12 mouse cellular contexts compared by ENCODE assay signal in the genomic region with DNA sequence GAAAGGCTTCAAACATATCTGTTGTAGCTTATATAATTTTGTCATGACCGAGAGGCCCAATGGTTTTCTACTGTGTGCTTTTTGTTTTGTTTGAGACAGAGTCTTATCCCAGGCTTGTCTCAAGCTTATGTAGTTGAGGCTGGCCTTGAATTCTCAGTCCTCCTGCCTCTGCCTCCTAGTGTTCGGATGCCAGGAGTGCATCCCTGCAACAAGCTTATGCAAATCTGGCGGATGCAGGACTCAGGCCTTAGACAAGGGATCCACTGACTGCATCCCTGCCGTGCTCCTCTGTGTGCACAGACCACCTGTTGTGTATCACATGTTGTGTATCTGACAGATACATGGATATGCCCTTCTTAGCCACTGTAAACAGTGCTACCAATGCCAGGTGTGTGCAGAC. TPM values are rescaled to one million over a fixed set of nuclear protein-coding genes. Genes with fewer than 3 reads are reported as not detected.
A peak's percentile ranks its signal among the peaks of the same experiment; 100 is the strongest.
DNase-seq lines count a peak whose midpoint lies in the region; ATAC-seq and TF ChIP-seq lines count a peak whose summit lies in the region.
"Had no signal": no experiment of that assay in that cellular context is flagged by ENCODE, and none has a peak within 500 bp of the region (broad histone marks: within the 10 kb centered on the region; RNA-seq: fewer than 3 reads in every experiment).

No protein-coding gene starts in this region.

- no peak overlapping the region for H3K9ac ChIP-seq in intestine, postnatal 0 days (ENCODE audit: low read depth, low read length)
- no peak overlapping the region for H3K9ac ChIP-seq in intestine, embryonic 15.5 days
- no peak overlapping the region for H3K9ac ChIP-seq in midbrain, embryonic 12.5 days (replicated peaks)
- H3K9ac ChIP-seq in midbrain, embryonic 13.5 days (replicated peaks): no peak overlapping the region
- H3K9ac ChIP-seq: limb, embryonic 15.5 days had no signal

- no peaks in the 10 kb centered on the region for H3K9me3 ChIP-seq in intestine, postnatal 0 days (ENCODE audit: control insufficient read depth)
- no peaks in the 10 kb centered on the region for H3K9me3 ChIP-seq in intestine, embryonic 15.5 days
- no peaks in the 10 kb centered on the region for H3K9me3 ChIP-seq in midbrain, embryonic 12.5 days
- no peaks in the 10 kb centered on the region for H3K9me3 ChIP-seq in midbrain, embryonic 13.5 days
- H3K9me3 ChIP-seq: limb, embryonic 15.5 days; megakaryocyte, embryonic 14.5 days had no signal

- TF ChIP-seq CTCF in intestine, postnatal 0 days (IDR thresholded peaks at IDR 0.05; ENCODE audit: low read depth): peak; percentile 60
- TF ChIP-seq CTCF in small intestine, adult 2 months (IDR thresholded peaks at IDR 0.05; ENCODE audit: extremely low read depth, insufficient read length, insufficient replicate concordance, low read depth, low read length): peak; percentile 31; the same call in 1 of the 2 replicates

- no peak overlapping the region for H3K4me2 ChIP-seq in intestine, postnatal 0 days (replicated peaks; ENCODE audit: low read depth)
- H3K4me2 ChIP-seq in intestine, embryonic 15.5 days (replicated peaks): no peak overlapping the region
- H3K4me2 ChIP-seq in midbrain, embryonic 12.5 days (replicated peaks): no peak overlapping the region
- H3K4me2 ChIP-seq in midbrain, embryonic 13.5 days (replicated peaks): no peak overlapping the region
- H3K4me2 ChIP-seq: limb, embryonic 15.5 days had no signal

- TF ChIP-seq POLR2A in small intestine, adult 2 months (IDR thresholded peaks at IDR 0.05; ENCODE audit: low read depth, low read length): no peak

- no peak for ATAC-seq in intestine, postnatal 0 days
- ATAC-seq in intestine, embryonic 15.5 days: no peak
- 0 out of 2 replicates have a peak, but pooled peaks have one; percentile 27 for ATAC-seq in midbrain, embryonic 12.5 days (ENCODE audit: low FRiP score, low read depth)
- no peak for ATAC-seq in midbrain, embryonic 13.5 days

- no peaks in the 10 kb centered on the region for H3K4me1 ChIP-seq in intestine, postnatal 0 days (replicated peaks; ENCODE audit: control insufficient read depth, insufficient read depth, low read length)
- no peaks in the 10 kb centered on the region for H3K4me1 ChIP-seq in intestine, embryonic 15.5 days (replicated peaks)
- H3K4me1 ChIP-seq in midbrain, embryonic 12.5 days: no peaks in the 10 kb centered on the region
- H3K4me1 ChIP-seq in midbrain, embryonic 13.5 days (replicated peaks): no peaks in the 10 kb centered on the region
- no peaks in the 10 kb centered on the region for H3K4me1 ChIP-seq in small intestine, adult 2 months (ENCODE audit: control insufficient read depth, insufficient read depth, insufficient read length, low read length)
- H3K4me1 ChIP-seq: limb, embryonic 15.5 days had no signal

- H3K27me3 ChIP-seq in intestine, postnatal 0 days (replicated peaks; ENCODE audit: control insufficient read depth, insufficient read depth, low read length): no peaks in the 10 kb centered on the region
- H3K27me3 ChIP-seq in intestine, embryonic 15.5 days (replicated peaks): no peaks in the 10 kb centered on the region
- no peaks in the 10 kb centered on the region for H3K27me3 ChIP-seq in midbrain, embryonic 12.5 days
- H3K27me3 ChIP-seq in midbrain, embryonic 13.5 days: no peaks in the 10 kb centered on the region
- no peaks in the 10 kb centered on the region for H3K27me3 ChIP-seq in small intestine, adult 2 months (ENCODE audit: control insufficient read depth, insufficient read depth, low read length)
- H3K27me3 ChIP-seq: limb, embryonic 15.5 days had no signal

- no peaks in the 10 kb centered on the region for H3K36me3 ChIP-seq in intestine, postnatal 0 days (ENCODE audit: control insufficient read depth, insufficient read depth)
- no peaks in the 10 kb centered on the region for H3K36me3 ChIP-seq in intestine, embryonic 15.5 days
- peaks cover 45% of the 10 kb centered on the region for H3K36me3 ChIP-seq in midbrain, embryonic 12.5 days
- peaks cover 52% of the 10 kb centered on the region for H3K36me3 ChIP-seq in midbrain, embryonic 13.5 days
- H3K36me3 ChIP-seq in small intestine, adult 2 months (ENCODE audit: control insufficient read depth, insufficient read depth, low read length): no peaks in the 10 kb centered on the region
- H3K36me3 ChIP-seq: limb, embryonic 15.5 days had no signal

- peak; percentile 21 for DNase-seq in NIH3T3 (ENCODE audit: low read depth)
- no peak for DNase-seq in spleen, postnatal 36 days (ENCODE audit: low spot score in 2 of 2)
- DNase-seq: cerebellum, adult 8-10 months; layer of hippocampus, postnatal 36 days; thymus, postnatal 25 days had no signal

- H3K4me3 ChIP-seq in intestine, postnatal 0 days (ENCODE audit: low read depth, low read length): no peak overlapping the region
- no peak overlapping the region for H3K4me3 ChIP-seq in intestine, embryonic 15.5 days (replicated peaks)
- no peak overlapping the region for H3K4me3 ChIP-seq in midbrain, embryonic 12.5 days
- no peak overlapping the region for H3K4me3 ChIP-seq in midbrain, embryonic 13.5 days (replicated peaks)
- no peak overlapping the region for H3K4me3 ChIP-seq in small intestine, adult 2 months (ENCODE audit: low read depth, low read length)
- H3K4me3 ChIP-seq: limb, embryonic 15.5 days; megakaryocyte, embryonic 14.5 days had no signal

- H3K27ac ChIP-seq in intestine, postnatal 0 days (ENCODE audit: low read depth, low read length): no peak overlapping the region
- no peak overlapping the region for H3K27ac ChIP-seq in intestine, embryonic 15.5 days
- no peak overlapping the region for H3K27ac ChIP-seq in midbrain, embryonic 12.5 days (replicated peaks)
- H3K27ac ChIP-seq in midbrain, embryonic 13.5 days: no peak overlapping the region
- no peak overlapping the region for H3K27ac ChIP-seq in small intestine, adult 2 months (ENCODE audit: insufficient read depth, low read depth, low read length)
- H3K27ac ChIP-seq: limb, embryonic 15.5 days had no signal

- 62% methylated on average over 4 of the region's 4 CpGs for WGBS in intestine, postnatal 0 days
- 62% methylated on average over 4 of the region's 4 CpGs for WGBS in intestine, embryonic 15.5 days
- 60% methylated on average over 4 of the region's 4 CpGs for WGBS in midbrain, embryonic 12.5 days
- 55% methylated on average over 4 of the region's 4 CpGs for WGBS in midbrain, embryonic 13.5 days
- 74% methylated on average over 4 of the region's 4 CpGs for WGBS in small intestine, adult 2 months

RNA-seq across cellular contexts. Expression of a gene that starts 26.7 kb away (rescaled TPM):
- 0.22 and 0.25 TPM in 2 replicates for polyA plus RNA-seq in intestine, postnatal 0 days (2015; fragmentation: Nextera tagmentation; extraction: Ambion mirVana)
- polyA plus RNA-seq in intestine, embryonic 15.5 days (2015; fragmentation: Nextera tagmentation; extraction: Ambion mirVana): 0.48 and 0.65 TPM in 2 replicates
- polyA plus RNA-seq in midbrain, embryonic 12.5 days (2016; fragmentation: Nextera tagmentation; extraction: Ambion mirVana): 0.85 and 1.1 TPM in 2 replicates
- polyA plus RNA-seq in midbrain, embryonic 13.5 days (2015; fragmentation: Nextera tagmentation; extraction: Ambion mirVana): 2.1 TPM in 2 replicates
- polyA plus RNA-seq in small intestine, adult 2 months (2012; rRNA removed): 0.03 and 0.20 TPM in 2 replicates

RNA-seq across cellular contexts. Expression of a gene that starts 28.5 kb away (rescaled TPM):
- polyA plus RNA-seq in intestine, postnatal 0 days (2015; fragmentation: Nextera tagmentation; extraction: Ambion mirVana): 2.7 and 4.7 TPM in 2 replicates
- polyA plus RNA-seq in intestine, embryonic 15.5 days (2015; fragmentation: Nextera tagmentation; extraction: Ambion mirVana): 3.5 and 3.9 TPM in 2 replicates
- 44.8 and 49.3 TPM in 2 replicates for polyA plus RNA-seq in midbrain, embryonic 12.5 days (2016; fragmentation: Nextera tagmentation; extraction: Ambion mirVana)
- polyA plus RNA-seq in midbrain, embryonic 13.5 days (2015; fragmentation: Nextera tagmentation; extraction: Ambion mirVana): 59.2 and 65.0 TPM in 2 replicates
- polyA plus RNA-seq in small intestine, adult 2 months (2012; rRNA removed): 2.1 and 9.1 TPM in 2 replicates

RNA-seq across cellular contexts. Expression of a gene that starts 38.6 kb away (rescaled TPM):
- polyA plus RNA-seq in intestine, postnatal 0 days (2015; fragmentation: Nextera tagmentation; extraction: Ambion mirVana): 0.18 and 0.24 TPM in 2 replicates
- 0.41 and 0.42 TPM in 2 replicates for polyA plus RNA-seq in intestine, embryonic 15.5 days (2015; fragmentation: Nextera tagmentation; extraction: Ambion mirVana)
- polyA plus RNA-seq in midbrain, embryonic 12.5 days (2016; fragmentation: Nextera tagmentation; extraction: Ambion mirVana): 0.54 and 0.65 TPM in 2 replicates
- 0.58 and 0.64 TPM in 2 replicates for polyA plus RNA-seq in midbrain, embryonic 13.5 days (2015; fragmentation: Nextera tagmentation; extraction: Ambion mirVana)
- 2.0 and 2.2 TPM in 2 replicates for polyA plus RNA-seq in small intestine, adult 2 months (2012; rRNA removed)

RNA-seq across cellular contexts. Expression of a gene that starts 41.2 kb away (rescaled TPM):
- polyA plus RNA-seq in intestine, postnatal 0 days (2015; fragmentation: Nextera tagmentation; extraction: Ambion mirVana): 1.2 and 2.3 TPM in 2 replicates
- 2.8 and 3.4 TPM in 2 replicates for polyA plus RNA-seq in intestine, embryonic 15.5 days (2015; fragmentation: Nextera tagmentation; extraction: Ambion mirVana)
- 4.0 and 5.7 TPM in 2 replicates for polyA plus RNA-seq in midbrain, embryonic 12.5 days (2016; fragmentation: Nextera tagmentation; extraction: Ambion mirVana)
- 3.7 and 4.1 TPM in 2 replicates for polyA plus RNA-seq in midbrain, embryonic 13.5 days (2015; fragmentation: Nextera tagmentation; extraction: Ambion mirVana)
- 0.98 and 1.9 TPM in 2 replicates for polyA plus RNA-seq in small intestine, adult 2 months (2012; rRNA removed)

RNA-seq across cellular contexts. Expression of a gene that starts 41.6 kb away (rescaled TPM):
- 310 and 317 TPM in 2 replicates for polyA plus RNA-seq in intestine, postnatal 0 days (2015; fragmentation: Nextera tagmentation; extraction: Ambion mirVana)
- polyA plus RNA-seq in intestine, embryonic 15.5 days (2015; fragmentation: Nextera tagmentation; extraction: Ambion mirVana): 212 and 213 TPM in 2 replicates
- 165 and 170 TPM in 2 replicates for polyA plus RNA-seq in midbrain, embryonic 12.5 days (2016; fragmentation: Nextera tagmentation; extraction: Ambion mirVana)
- polyA plus RNA-seq in midbrain, embryonic 13.5 days (2015; fragmentation: Nextera tagmentation; extraction: Ambion mirVana): 174 and 181 TPM in 2 replicates
- polyA plus RNA-seq in small intestine, adult 2 months (2012; rRNA removed): 88.6 and 149 TPM in 2 replicates
